Mouse (Mus musculus) liver, embryonic 15.5 days (tissue): ENCODE measurements around the gene Lrrk2. TPM values are rescaled to one million over a fixed set of nuclear protein-coding genes. Genes with fewer than 3 reads are reported as not detected.
"Not testable (repeated sequence)": the region's sequence is repeated elsewhere in the genome, so short reads cannot be mapped to it uniquely, and the experiment has no call there.

ENCODE experiments used
- ATAC-seq: fragments of 200-750 bp; cut with Nextera tagmentation; 2 replicates; pipeline ENCODE4 v1.8.0; 2017; ENCODE audit warnings: moderate number of reproducible peaks, mild to moderate bottlenecking, moderate library complexity; ENCODE audit not compliant: insufficient read depth
- H3K27ac ChIP-seq: fragments of 300-500 bp; sonication (generic); replicated peaks from 2 replicates; pipeline ENCODE4 v1.5.1; 2015; ENCODE audit warnings: mild to moderate bottlenecking, inconsistent platforms
- H3K27me3 ChIP-seq: fragments of 300-500 bp; sonication (generic); 2 replicates; pipeline ENCODE4 v1.6.1; 2015; ENCODE audit warnings: mild to moderate bottlenecking, inconsistent platforms
- H3K36me3 ChIP-seq: fragments of 300-500 bp; sonication (generic); replicated peaks from 2 replicates; pipeline ENCODE4 v1.6.1; 2015; ENCODE audit warnings: moderate library complexity, mild to moderate bottlenecking, inconsistent platforms
- H3K4me1 ChIP-seq: fragments of 300-500 bp; sonication (generic); replicated peaks from 2 replicates; pipeline ENCODE4 v1.6.1; 2015; ENCODE audit warnings: inconsistent platforms
- H3K4me2 ChIP-seq: fragments of 300-500 bp; sonication (generic); 2 replicates; pipeline ENCODE4 v1.6.1; 2015; ENCODE audit warnings: moderate library complexity, mild to moderate bottlenecking, inconsistent platforms
- H3K4me3 ChIP-seq: fragments of 300-500 bp; sonication (generic); replicated peaks from 2 replicates; pipeline ENCODE4 v1.5.1; 2015; ENCODE audit warnings: mild to moderate bottlenecking, inconsistent platforms
- H3K9ac ChIP-seq: fragments of 300-500 bp; sonication (generic); 2 replicates; pipeline ENCODE4 v1.6.1; 2015; ENCODE audit warnings: moderate library complexity, mild to moderate bottlenecking, inconsistent platforms
- H3K9me3 ChIP-seq: fragments of 300-500 bp; sonication (generic); replicated peaks from 2 replicates; pipeline ENCODE4 v1.6.1; 2016; ENCODE audit warnings: inconsistent platforms
- WGBS: fragments of 180-500 bp; shearing (Covaris S2); methylation state at CpG from one replicate; pipeline ENCODE4 v1.1.7; 2015; ENCODE audit warnings: mixed read lengths; ENCODE audit not compliant: insufficient replicate concordance; 5-methylcytosine and 5-hydroxymethylcytosine counted together
- polyA plus RNA-seq: library from polyadenylated mRNA; unstranded; fragments of >200 nt; fragmentation: Nextera tagmentation; extraction: Ambion mirVana; gene quantifications from 2 replicates; pipeline ENCODE4 v1.2.1, GENCODE M21; 2015

The Lrrk2 gene
- polyA plus RNA-seq, 1 experiment from 2014 or later = 1.4 TPM

DNA sequence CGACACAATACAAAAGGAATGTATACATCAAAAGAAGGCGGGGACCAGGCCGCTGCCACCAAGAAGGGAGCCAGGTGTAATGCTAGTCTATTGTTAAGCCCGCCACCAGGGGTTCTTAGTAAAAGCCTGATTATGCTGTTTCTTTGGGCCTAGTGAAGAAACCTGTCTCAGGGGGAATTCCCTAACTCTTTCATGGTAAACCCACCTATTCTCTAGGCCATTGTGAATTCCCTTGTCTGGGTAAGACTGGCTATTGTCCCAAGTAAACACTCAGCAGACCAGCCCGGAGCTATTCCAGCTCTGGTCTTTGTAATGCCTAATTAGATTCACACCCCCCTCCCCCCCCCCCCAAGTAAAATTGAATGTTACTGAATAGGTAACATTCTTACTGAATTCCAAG lies 191.2 kb downstream of the Lrrk2 start:
- H3K9me3 ChIP-seq, H3K4me2 ChIP-seq, H3K9ac ChIP-seq, ATAC-seq, H3K4me1 ChIP-seq, H3K36me3 ChIP-seq, H3K4me3 ChIP-seq, H3K27me3 ChIP-seq, H3K27ac ChIP-seq: not testable (repeated sequence)
- 43% methylated on average over 5 of the region's 5 CpGs for WGBS

Other genes starting within 250 kb of the Lrrk2 start
- 0.08 and 0.09 TPM in 2 replicates for gene Slc2a13, start 99.9 kb upstream of the Lrrk2 start, polyA plus RNA-seq
- gene Smgc, start 165.1 kb downstream of the Lrrk2 start, polyA plus RNA-seq = not detected in 2 replicates